Mouse (Mus musculus) C2C12 (cell line): ENCODE results near the gene Cacna1i. TPM values are rescaled to one million over a fixed set of nuclear protein-coding genes. Genes with fewer than 3 reads are reported as not detected.

Experiments
- H3K27me3 ChIP-seq: one replicate; pipeline ENCODE4 v1.6.1; 2011; ENCODE audit not compliant: control insufficient read depth, insufficient read depth, insufficient read length
- H3K36me3 ChIP-seq: one replicate; pipeline ENCODE4 v1.6.1; 2011; ENCODE audit not compliant: control insufficient read depth, insufficient read depth
- H3K4me3 ChIP-seq: one replicate; pipeline ENCODE4 v1.5.1; 2011; ENCODE audit warnings: mild to moderate bottlenecking, control low read depth; ENCODE audit not compliant: poor library complexity, insufficient read depth, severe bottlenecking
- H3K79me2 ChIP-seq: one replicate; pipeline ENCODE4 v1.6.1; 2011; ENCODE audit not compliant: control insufficient read depth, insufficient read depth
- H3K79me3 ChIP-seq: one replicate; pipeline ENCODE4 v1.6.1; 2011; ENCODE audit warnings: low read depth, control low read depth
- H3ac ChIP-seq: one replicate; pipeline ENCODE3; 2011; ENCODE audit warnings: low read depth; ENCODE audit not compliant: control insufficient read depth, insufficient read length
- CEBPB ChIP-seq: IDR thresholded peaks from one replicate; pipeline ENCODE4 v1.6.1; 2011; ENCODE audit warnings: low read depth, mild to moderate bottlenecking, control low read depth, moderate library complexity
- CTCF ChIP-seq: IDR thresholded peaks from one replicate; pipeline ENCODE4 v1.5.1; 2011; ENCODE audit not compliant: control insufficient read depth, insufficient read depth, insufficient read length
- FOSL1 ChIP-seq: IDR thresholded peaks from one replicate; pipeline ENCODE4 v1.8.0; 2011; ENCODE audit warnings: mild to moderate bottlenecking, low read length; ENCODE audit not compliant: poor library complexity, insufficient read depth, severe bottlenecking
- MAX ChIP-seq: IDR thresholded peaks from one replicate; pipeline ENCODE4 v1.6.1; 2011; ENCODE audit warnings: mild to moderate bottlenecking, control low read depth
- MYOD1 ChIP-seq: IDR thresholded peaks from one replicate; pipeline ENCODE4 v1.6.1; 2011; ENCODE audit warnings: low read depth; ENCODE audit not compliant: control insufficient read depth, insufficient read length
- MYOG ChIP-seq: IDR thresholded peaks from one replicate; pipeline ENCODE4 v1.6.1; 2011; ENCODE audit not compliant: control insufficient read depth, insufficient read length; ENCODE audit errors: extremely low read depth
- USF1 ChIP-seq: IDR thresholded peaks from one replicate; pipeline ENCODE4 v1.6.1; 2011; ENCODE audit warnings: low read depth, mild to moderate bottlenecking, control low read depth, moderate library complexity
- polyA plus RNA-seq: library from polyadenylated mRNA; unstranded; fragments of >200 nt; fragmentation: generic; extraction: Trizol; gene quantifications from one replicate; pipeline ENCODE4 v1.2.1, GENCODE M21; 2012; ENCODE audit warnings: missing spikeins

Gene Cacna1i
- polyA plus RNA-seq, 1 experiment = not detected

DNA sequence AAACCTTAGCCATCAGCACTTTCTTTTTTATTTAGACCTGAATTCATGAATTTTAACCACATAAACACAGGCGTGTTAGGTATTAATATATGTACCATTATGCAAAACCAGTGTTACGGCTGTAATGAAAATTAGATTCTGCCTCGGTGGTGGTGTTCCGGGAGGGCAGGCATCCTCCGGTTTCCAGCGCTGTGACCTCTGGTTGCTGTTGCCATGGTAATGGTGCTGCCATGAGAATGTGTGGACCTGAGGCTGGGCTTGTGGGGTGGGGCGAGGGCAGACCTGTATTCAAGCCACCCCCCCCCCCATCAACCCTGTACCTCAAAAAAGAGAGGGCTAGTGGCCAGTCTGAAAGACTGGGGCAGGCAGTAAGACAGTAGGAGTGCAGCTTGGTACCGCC is 114.9 kb downstream of the Cacna1i start:
- H3K27me3 ChIP-seq = peaks cover 5% of the 10 kb centered on the region
- no peak for TF ChIP-seq MYOD1
- no peak for TF ChIP-seq FOSL1
- no peak for TF ChIP-seq MAX
- no peak for TF ChIP-seq CEBPB
- TF ChIP-seq CTCF = no peak
- TF ChIP-seq USF1 = no peak
- no peak for TF ChIP-seq MYOG
- no peaks in the 10 kb centered on the region for H3K79me2 ChIP-seq
- no peak overlapping the region for H3K4me3 ChIP-seq
- H3ac ChIP-seq = no peak overlapping the region
- no peaks in the 10 kb centered on the region for H3K79me3 ChIP-seq
- no peaks in the 10 kb centered on the region for H3K36me3 ChIP-seq

DNA sequence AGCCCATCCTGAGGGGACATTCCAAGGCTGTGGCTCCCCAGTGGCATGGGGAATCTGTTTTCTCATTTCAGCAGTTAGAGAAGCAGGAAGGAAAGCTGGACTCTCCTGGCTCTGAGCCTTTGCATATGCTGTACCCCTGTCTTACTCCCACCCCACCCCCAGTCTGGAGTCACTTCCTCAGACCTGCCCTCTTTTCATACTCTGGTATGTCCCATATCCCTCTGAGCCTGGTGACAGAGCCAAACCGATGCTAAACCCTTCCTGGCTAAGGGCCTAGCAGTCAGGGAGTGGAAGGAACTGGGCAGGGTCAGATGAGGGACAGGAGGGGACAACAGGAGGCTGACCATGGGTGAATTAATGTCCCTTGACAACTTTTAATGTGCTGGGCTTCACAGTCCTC is 120.8 kb downstream of the Cacna1i start:
- H3K79me2 ChIP-seq = no peaks in the 10 kb centered on the region
- no peaks in the 10 kb centered on the region for H3K36me3 ChIP-seq
- TF ChIP-seq MYOG (no peak), MYOD1 (no peak), FOSL1 (no peak), CTCF (no peak), CEBPB (no peak), USF1 (no peak), MAX (no peak)
- H3K4me3 ChIP-seq = no peak overlapping the region
- no peaks in the 10 kb centered on the region for H3K79me3 ChIP-seq
- no peak overlapping the region for H3ac ChIP-seq
- peaks cover 7% of the 10 kb centered on the region for H3K27me3 ChIP-seq

DNA sequence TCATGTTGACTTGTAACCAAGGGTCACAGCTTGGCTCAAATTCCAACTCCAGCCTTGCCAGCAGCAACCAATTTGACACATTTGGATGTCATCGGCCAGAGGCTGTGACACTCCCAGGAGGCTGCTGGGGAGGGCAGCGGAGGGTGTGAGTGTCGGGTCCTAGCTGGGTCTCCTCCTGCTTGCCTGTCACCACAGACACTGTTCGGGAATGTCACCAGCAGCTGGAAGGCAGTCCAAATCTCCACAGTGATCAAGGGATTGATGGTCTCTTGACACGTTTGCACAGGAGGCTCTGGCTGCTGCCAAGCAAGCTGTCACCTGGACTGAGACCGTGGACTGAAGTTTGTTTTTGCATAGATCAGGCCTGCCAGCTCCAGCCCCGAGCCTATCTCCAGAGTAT is 123.6 kb downstream of the Cacna1i start:
- no peaks in the 10 kb centered on the region for H3K79me2 ChIP-seq
- no peak for TF ChIP-seq CTCF
- TF ChIP-seq MAX = no peak
- TF ChIP-seq MYOG = no peak
- no peak for TF ChIP-seq FOSL1
- no peak for TF ChIP-seq MYOD1
- no peak for TF ChIP-seq CEBPB
- no peak for TF ChIP-seq USF1
- H3K4me3 ChIP-seq = no peak overlapping the region
- peaks cover 7% of the 10 kb centered on the region for H3K27me3 ChIP-seq
- H3ac ChIP-seq = no peak overlapping the region
- H3K36me3 ChIP-seq = no peaks in the 10 kb centered on the region
- no peaks in the 10 kb centered on the region for H3K79me3 ChIP-seq

DNA sequence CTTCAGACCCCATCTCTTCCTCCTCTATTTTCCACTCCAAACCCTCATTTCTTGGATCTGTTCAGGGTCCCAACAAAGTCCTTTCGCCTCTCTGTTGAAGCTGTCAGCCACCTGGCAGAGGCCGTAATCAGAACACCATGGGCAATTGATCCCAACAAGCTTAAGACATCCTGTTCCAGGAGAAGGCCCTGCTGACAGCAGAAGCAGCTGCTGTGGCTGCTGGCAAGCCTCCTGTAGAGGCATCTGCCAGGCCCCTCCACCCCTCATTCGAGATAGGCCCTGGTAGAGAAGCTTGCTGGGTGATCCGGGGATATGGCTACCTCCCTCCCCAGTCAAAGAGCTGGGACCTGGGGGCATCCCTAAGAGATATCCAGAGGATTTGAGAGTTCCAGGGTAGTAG is 126.0 kb downstream of the Cacna1i start:
- H3K79me3 ChIP-seq = no peaks in the 10 kb centered on the region
- TF ChIP-seq MAX (no peak), USF1 (no peak), MYOD1 (no peak), FOSL1 (no peak), CTCF (no peak), CEBPB (no peak), MYOG (no peak)

DNA sequence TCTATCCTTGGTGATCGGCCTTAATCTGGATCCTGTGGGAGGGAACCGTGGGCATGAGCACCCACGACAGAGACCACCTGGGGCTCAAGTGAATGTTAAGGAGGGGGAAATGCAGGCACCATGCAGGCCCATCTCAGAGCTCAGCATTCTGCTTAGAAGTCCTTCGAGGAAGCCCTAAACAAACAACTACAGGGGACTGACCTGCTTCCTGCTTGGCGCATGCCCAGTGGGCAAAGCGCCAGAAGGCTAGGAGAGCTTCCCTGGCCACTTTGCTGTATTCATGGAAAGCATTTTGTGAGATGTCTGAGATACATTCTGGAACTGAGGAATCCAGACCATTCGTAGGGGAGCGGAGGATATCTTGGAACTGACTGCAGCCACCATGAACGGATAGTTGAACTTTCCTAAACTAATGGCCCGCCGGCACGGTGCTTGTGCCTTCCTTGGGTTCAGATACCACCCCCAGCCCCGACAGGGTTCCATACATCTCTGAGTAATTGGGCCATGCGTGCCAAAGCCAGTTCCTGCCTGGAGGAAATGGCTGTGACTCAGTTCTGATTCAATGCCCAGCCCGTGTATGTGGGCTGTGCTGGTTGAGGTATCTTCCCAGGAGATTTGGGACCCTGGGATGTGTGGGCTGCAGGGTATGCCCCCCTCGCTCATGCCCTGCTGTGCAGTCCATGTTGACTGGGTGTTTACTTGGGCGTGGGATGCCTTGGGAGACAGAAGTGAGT is 127.1 kb downstream of the Cacna1i start:
- H3K79me2 ChIP-seq = no peaks in the 10 kb centered on the region
- H3K36me3 ChIP-seq = no peaks in the 10 kb centered on the region
- no peak overlapping the region for H3K4me3 ChIP-seq
- H3K27me3 ChIP-seq = peaks cover 12% of the 10 kb centered on the region
- H3ac ChIP-seq = no peak overlapping the region
- TF ChIP-seq MYOG (no peak), MAX (no peak), CTCF (no peak), CEBPB (no peak), MYOD1 (no peak), USF1 (no peak), FOSL1 (no peak)
- H3K79me3 ChIP-seq = no peaks in the 10 kb centered on the region

More for the DNA sequence above, 126.0 kb downstream of the Cacna1i start:
- H3ac ChIP-seq = no peak overlapping the region
- H3K36me3 ChIP-seq = no peaks in the 10 kb centered on the region
- H3K79me2 ChIP-seq = no peaks in the 10 kb centered on the region
- H3K4me3 ChIP-seq = no peak overlapping the region
- peaks cover 8% of the 10 kb centered on the region for H3K27me3 ChIP-seq

DNA sequence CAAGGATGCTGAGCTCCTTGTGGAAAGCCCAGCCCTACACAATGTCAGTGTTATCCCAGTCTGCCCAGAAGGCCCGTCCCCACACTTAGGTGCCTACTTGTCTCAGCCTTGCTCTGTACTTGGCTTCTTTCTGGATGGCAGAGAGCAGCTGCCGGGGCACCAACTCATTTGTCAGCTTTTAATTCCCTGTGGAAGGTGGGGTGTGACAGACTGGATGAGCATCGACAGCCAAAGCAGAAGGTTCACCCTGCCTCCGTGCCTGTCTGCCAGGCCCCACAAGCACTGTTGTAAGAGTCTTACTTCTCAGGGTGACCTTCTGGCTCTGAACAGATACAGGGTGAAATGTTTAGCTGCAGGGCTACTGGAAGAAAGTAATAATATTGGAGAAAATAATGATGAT is 128.1 kb downstream of the Cacna1i start:
- peaks cover 12% of the 10 kb centered on the region for H3K27me3 ChIP-seq
- TF ChIP-seq MAX = no peak
- TF ChIP-seq USF1 = no peak
- no peak for TF ChIP-seq CEBPB
- TF ChIP-seq FOSL1 = no peak
- TF ChIP-seq MYOG = no peak
- no peak for TF ChIP-seq MYOD1
- TF ChIP-seq CTCF = no peak
- H3ac ChIP-seq = no peak overlapping the region
- no peaks in the 10 kb centered on the region for H3K79me2 ChIP-seq
- no peak overlapping the region for H3K4me3 ChIP-seq
- no peaks in the 10 kb centered on the region for H3K79me3 ChIP-seq
- no peaks in the 10 kb centered on the region for H3K36me3 ChIP-seq
